Mouse (Mus musculus) hematopoietic multipotent progenitor cell, adult 10-12 weeks (in vitro differentiated cells): ENCODE results near the gene Frmd4b. TPM values are rescaled to one million over a fixed set of nuclear protein-coding genes. Genes with fewer than 3 reads are reported as not detected.

Source experiments
- polyA plus RNA-seq: library from polyadenylated mRNA; stranded (reverse); fragments of >175 nt; gene quantifications from 2 replicates; pipeline ENCODE4 v1.2.3, GENCODE M21; 2012; ENCODE audit warnings: low replicate concordance

Frmd4b gene
- 4.2 and 8.3 TPM in 2 replicates for polyA plus RNA-seq

DNA sequence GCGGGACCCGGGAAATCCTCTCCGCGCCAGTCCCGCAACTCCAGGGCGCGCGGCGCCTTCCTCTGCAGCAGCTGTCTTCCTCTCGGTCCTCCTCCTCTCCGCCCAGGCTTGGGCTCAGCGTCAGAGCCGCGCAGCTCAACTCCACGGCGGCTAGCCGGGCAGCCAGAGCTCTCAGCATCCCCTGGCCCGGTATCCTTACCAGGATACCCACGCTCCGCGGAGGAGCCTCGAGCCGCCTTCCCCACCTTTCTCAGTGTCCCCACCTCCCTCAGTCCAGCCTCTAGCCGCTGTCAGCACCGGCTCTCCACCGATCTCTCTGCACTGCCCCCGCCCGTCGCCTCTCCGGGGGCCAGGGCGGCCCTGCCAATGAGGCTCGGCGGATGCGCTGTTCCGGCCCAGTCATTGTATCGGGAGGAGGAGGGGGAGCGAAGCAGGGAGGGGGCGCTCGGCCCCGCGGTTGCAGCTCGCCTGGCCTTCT is at the start of gene Frmd4b:
TSS of gene Frmd4b (minus strand) at position 276 of the 478 bp plus-strand sequence.

DNA sequence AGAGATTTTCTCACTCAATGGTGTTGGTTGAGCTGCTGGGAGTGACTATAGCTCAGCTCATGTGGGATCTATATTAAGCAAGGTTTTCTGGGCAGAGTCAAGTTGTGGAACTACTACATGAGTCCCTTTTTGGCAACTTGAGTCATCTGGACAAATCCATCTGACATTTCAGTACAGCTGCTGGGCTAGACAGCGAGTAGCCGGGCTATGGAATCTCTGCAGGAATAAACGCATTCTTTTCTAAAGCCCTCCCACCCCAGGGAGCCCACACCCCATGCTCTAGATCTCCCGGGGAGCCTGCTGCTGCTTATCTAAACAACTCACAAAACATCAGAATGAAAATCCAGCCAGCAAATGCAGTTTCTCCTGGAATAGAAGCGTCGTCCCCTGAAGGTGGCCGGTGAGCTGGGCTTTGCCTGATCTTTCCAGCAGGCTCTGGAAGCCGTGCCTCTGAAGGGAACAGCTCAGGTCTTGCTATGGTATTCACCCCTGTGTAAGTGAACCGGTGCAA is 364.6 kb downstream of the Frmd4b start, which contains the start of gene Lmod3:
TSS of gene Lmod3 (minus strand) at position 49 of the 511 bp plus-strand sequence.

Other genes with a start within 250 kb of the Frmd4b start
- gene Mitf, start 189.5 kb upstream of the Frmd4b start, polyA plus RNA-seq: 1.1 and 2.1 TPM in 2 replicates